Mouse (Mus musculus): ENCODE data around the gene Abcc3.

Gene Abcc3

GRCm38 (mm10) chr11:94324618-94325017 is 68.2 kb downstream of the Abcc3 start:
- no peak for DNase-seq (ENCODE audit: low spot score)

- no peak for DNase-seq (ENCODE audit: low spot score)
Measured at GRCm38 (mm10) chr11:94323271-94323925, 69.4 kb downstream of the Abcc3 start.

DNA sequence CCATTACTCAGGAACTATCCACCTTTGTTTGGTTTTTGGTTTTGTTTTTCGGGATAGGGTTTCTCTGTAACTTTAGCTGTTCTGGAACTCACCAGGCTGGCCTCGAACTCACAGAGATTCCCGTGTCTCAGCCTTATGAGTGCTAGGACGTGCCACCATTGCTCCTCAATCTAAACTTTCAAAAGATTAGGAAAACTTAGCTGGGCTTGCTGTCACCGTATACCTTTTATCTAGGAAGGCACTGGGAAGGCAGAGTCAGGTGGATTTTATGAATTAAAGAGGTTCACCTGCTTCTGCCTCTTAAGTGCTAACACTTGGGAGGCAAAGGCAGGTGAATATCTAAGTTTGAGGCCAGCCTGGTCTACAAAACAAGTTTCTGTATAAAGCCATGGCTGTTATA is 70.2 kb downstream of the Abcc3 start:
- DNase-seq (ENCODE audit: low spot score), result no peak

GRCm38 (mm10) chr11:94321931-94322400 is 70.8 kb downstream of the Abcc3 start, which contains the start of gene Luc7l3:
Gene Luc7l3, minus strand, starts transcription at chr11:94321988.
- peak; percentile 95 for DNase-seq (ENCODE audit: low spot score)

GRCm38 (mm10) chr11:94320969-94321930 is 71.5 kb downstream of the Abcc3 start:
- peak; percentile 48 for DNase-seq (ENCODE audit: low spot score)

- DNase-seq (ENCODE audit: low spot score), result no peak
Measured at GRCm38 (mm10) chr11:94318056-94318455, 74.7 kb downstream of the Abcc3 start.

DNA sequence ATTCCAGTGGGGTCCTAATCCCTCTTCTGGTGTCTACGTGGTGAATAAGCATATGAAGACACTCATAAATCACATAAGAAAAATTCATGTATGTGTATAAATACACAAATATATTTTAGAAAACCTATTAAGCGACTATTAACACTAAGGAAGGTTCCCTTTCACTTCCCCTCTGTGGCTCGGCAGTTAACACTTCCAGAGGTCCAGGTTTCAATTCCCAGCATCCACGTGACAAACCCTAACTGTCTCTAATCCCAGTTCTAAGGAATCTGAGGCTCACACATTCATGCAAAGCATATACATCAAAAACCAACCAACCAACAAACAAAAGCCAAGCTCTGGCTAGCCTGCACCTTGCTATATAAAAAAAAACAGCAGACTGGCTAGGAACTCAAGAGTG is 75.3 kb downstream of the Abcc3 start:
- no peak for DNase-seq (ENCODE audit: low spot score)

DNA sequence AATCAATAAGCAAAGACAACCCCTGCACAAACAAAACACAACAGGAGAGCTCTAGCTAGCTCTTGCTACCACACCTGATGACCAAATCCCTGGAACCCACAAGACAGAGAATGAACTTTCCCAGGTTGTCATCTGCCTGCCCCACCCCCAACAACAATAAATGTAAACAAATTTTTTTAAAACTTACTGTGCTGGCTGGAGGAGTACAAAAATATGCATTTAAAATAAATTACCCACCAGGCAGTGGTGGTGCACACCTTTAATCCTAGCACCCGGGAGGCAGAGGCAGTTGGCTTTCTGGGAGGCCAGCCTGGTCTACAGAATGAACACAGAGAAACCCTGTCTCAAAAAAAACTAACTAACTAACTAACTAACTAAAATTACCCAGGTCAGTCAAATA is 75.8 kb downstream of the Abcc3 start:
- DNase-seq (ENCODE audit: low spot score), result no peak

GRCm38 (mm10) chr11:94316528-94316927 is 76.3 kb downstream of the Abcc3 start:
- DNase-seq (ENCODE audit: low spot score), result no peak

- no peak for DNase-seq (ENCODE audit: low spot score)
Measured at GRCm38 (mm10) chr11:94315308-94315707, 77.5 kb downstream of the Abcc3 start.

DNA sequence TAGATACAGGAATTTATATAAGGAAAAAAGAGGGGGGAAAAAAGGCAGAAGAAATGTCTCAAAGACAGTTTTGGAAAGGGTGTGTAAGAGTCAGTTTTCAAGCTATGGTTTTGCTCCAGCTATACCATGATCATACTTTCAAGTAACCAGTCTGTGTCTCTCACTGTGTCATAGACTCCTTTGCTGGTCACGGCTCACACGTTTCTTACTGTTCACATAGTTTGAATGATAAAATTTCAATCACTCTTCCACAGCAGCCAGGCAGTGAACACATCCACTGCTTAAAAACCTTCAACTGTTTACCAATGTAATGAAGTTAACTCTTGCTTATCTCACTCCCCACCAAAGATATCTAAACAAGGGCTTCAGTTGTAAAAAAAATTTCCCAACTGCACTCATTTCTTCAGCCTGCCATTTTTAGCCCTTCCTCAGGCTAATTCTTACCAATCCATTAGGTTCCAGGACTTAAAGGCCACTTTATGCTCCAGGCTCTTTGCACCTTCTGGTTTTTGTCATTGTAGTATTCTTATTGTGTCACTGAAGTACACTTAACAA is 78.6 kb downstream of the Abcc3 start:
- DNase-seq (ENCODE audit: low spot score), result no peak

DNA sequence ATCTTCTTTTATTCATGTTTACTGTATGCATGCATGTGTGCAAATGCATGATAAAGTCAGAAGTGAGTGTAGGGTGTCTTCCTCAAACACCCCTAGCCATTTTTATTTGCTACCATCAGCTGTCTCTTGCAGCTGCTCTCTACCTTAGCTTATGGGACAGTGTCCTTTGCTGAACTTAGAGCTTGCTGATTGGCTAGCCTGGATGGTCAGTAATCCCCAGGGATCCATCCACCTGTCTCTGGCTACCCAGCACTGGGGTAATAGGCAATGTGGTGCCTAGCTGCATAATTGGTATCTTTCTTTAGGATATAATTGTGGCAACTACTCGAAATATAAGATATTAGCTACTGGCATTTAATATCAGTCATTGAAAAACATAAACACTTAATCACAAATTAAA is 80.1 kb downstream of the Abcc3 start:
- no peak for DNase-seq (ENCODE audit: low spot score)

DNA sequence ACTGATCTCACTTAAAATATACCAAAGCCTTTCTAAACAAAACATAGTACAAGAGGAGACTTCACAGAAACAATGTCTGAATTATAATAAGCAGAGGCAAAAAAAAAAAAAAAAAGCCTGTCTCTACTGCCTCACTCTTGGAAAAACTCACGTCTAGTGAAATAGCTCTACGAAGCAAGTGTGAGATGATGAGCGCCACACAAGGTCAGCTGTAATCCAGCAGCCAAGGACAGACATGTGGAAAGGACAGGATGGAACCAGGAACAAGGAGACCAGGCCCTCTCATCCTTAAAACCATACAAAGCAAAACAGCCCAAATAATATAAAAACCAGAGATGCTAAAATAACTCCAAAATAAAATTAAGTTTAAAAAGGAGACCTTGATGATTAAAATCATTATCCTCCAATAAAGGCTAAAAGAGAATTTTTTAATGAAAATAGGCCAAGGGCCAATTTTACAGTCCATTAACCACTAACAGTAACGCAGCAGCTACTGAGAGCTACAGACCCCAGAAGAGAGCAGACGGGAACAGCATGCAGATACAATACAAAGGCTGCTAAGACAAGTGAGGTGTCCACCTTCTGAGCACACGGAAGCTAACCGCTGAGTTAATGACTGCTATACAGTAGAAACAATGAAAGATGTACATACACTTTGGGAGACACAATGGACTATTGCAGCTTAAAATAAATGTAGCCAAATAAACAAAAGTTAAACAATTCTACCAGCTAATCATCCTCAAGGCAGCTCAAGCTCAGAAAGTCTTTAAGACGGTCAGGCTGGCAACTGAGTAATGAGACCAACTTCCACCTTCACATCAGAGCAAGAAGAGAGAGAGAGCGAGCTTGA is 97.6 kb downstream of the Abcc3 start:
- DNase-seq (ENCODE audit: low spot score), result no peak

All from urinary bladder, postnatal 14 days (tissue).